Mouse (Mus musculus) right cerebral cortex, postnatal 14 days (tissue): ENCODE measurements around the gene Myo18b.

Source experiments
- DNase-seq: peaks from one replicate; pipeline ENCODE4 v3.0.0; 2022

The Myo18b gene

GRCm38 (mm10) chr5:112665661-112666060 lies 230.5 kb downstream of the Myo18b start:
- no peak for DNase-seq

GRCm38 (mm10) chr5:112663701-112664100 lies 232.5 kb downstream of the Myo18b start:
- DNase-seq = no peak

GRCm38 (mm10) chr5:112660924-112661431 lies 235.2 kb downstream of the Myo18b start:
- DNase-seq = no peak

GRCm38 (mm10) chr5:112659295-112659694 lies 236.9 kb downstream of the Myo18b start:
- no peak for DNase-seq

- no peak for DNase-seq
These were observed 239.4 kb downstream of the Myo18b start for GRCm38 (mm10) chr5:112656811-112657210.

GRCm38 (mm10) chr5:112655986-112656541 lies 240.1 kb downstream of the Myo18b start:
- no peak for DNase-seq

- DNase-seq = no peak
These were observed 240.6 kb downstream of the Myo18b start for GRCm38 (mm10) chr5:112655529-112655928.

GRCm38 (mm10) chr5:112652036-112652435 lies 244.1 kb downstream of the Myo18b start:
- DNase-seq = no peak

GRCm38 (mm10) chr5:112649164-112649702 lies 246.9 kb downstream of the Myo18b start:
- DNase-seq = no peak

- DNase-seq = no peak
These were observed 249.3 kb downstream of the Myo18b start for GRCm38 (mm10) chr5:112646871-112647270.

GRCm38 (mm10) chr5:112645535-112645934 lies 250.6 kb downstream of the Myo18b start:
- no peak for DNase-seq

GRCm38 (mm10) chr5:112643533-112644272 lies 252.5 kb downstream of the Myo18b start:
- no peak for DNase-seq

GRCm38 (mm10) chr5:112642731-112643130 lies 253.4 kb downstream of the Myo18b start:
- DNase-seq = peak; percentile 35

GRCm38 (mm10) chr5:112641770-112642169 lies 254.4 kb downstream of the Myo18b start:
- no peak for DNase-seq

GRCm38 (mm10) chr5:112641131-112641530 lies 255.0 kb downstream of the Myo18b start:
- no peak for DNase-seq

- DNase-seq = no peak
These were observed 255.5 kb downstream of the Myo18b start for GRCm38 (mm10) chr5:112640651-112641050.
